Mouse (Mus musculus) frontal cortex, adult 2 months (tissue): Measurements from ENCODE around the gene Ptgds. TPM values are rescaled to one million over a fixed set of nuclear protein-coding genes. Genes with fewer than 3 reads are reported as not detected.

Experiments used
- DNase-seq, 2 experiments: peaks; one replicate each; pipeline ENCODE4 v3.0.0; 2022; ENCODE audit warnings: low spot score in 1 of 2; ENCODE audit errors: extremely low spot score in 1 of 2
- polyA plus RNA-seq: library from polyadenylated mRNA; depleted of rRNA; stranded (reverse); fragments of >200 nt; gene quantifications from 2 replicates; pipeline ENCODE4 v1.2.3, GENCODE M21; 2012

Ptgds gene
- polyA plus RNA-seq, 1 experiment, result 2,926 TPM

GRCm38 (mm10) chr2:25452951-25453350 is 16.9 kb downstream of the Ptgds start:
- no peak for DNase-seq

- no peak for DNase-seq
These were observed 18.8 kb downstream of the Ptgds start for GRCm38 (mm10) chr2:25450853-25451647.

GRCm38 (mm10) chr2:25442682-25443081 is 27.2 kb downstream of the Ptgds start:
- no peak for DNase-seq

- DNase-seq, result no peak
These were observed 28.8 kb downstream of the Ptgds start for GRCm38 (mm10) chr2:25441067-25441466.

GRCm38 (mm10) chr2:25436286-25436820 is 33.5 kb downstream of the Ptgds start:
- DNase-seq, result no peak

GRCm38 (mm10) chr2:25434292-25434691 is 35.6 kb downstream of the Ptgds start:
- DNase-seq, result no peak

- no peak for DNase-seq
These were observed 36.7 kb downstream of the Ptgds start for GRCm38 (mm10) chr2:25433101-25433500.

- DNase-seq, result no peak
These were observed 37.3 kb downstream of the Ptgds start for GRCm38 (mm10) chr2:25432326-25433098.

- no peak for DNase-seq
These were observed 38.5 kb downstream of the Ptgds start for GRCm38 (mm10) chr2:25431308-25431855.

GRCm38 (mm10) chr2:25430395-25431233 is 39.2 kb downstream of the Ptgds start:
- DNase-seq, result peak in 1 of 2 experiments; percentile 35

- DNase-seq, result peak in 1 of 2 experiments; percentile 40
These were observed 40.2 kb downstream of the Ptgds start for GRCm38 (mm10) chr2:25429435-25430180.

- peak; percentile 91 to 97 for DNase-seq
These were observed 41.2 kb downstream of the Ptgds start, which contains the start of gene Abca2 for GRCm38 (mm10) chr2:25428442-25429236. TSS of gene Abca2 (plus strand) at chr2:25428703.

- DNase-seq, result no peak
These were observed 42.6 kb downstream of the Ptgds start for GRCm38 (mm10) chr2:25427256-25427655.

GRCm38 (mm10) chr2:25426721-25427191 is 43.1 kb downstream of the Ptgds start:
- DNase-seq, result peak in 1 of 2 experiments; percentile 77

GRCm38 (mm10) chr2:25425481-25425880 is 44.4 kb downstream of the Ptgds start:
- DNase-seq, result no peak

GRCm38 (mm10) chr2:25423626-25424025 is 46.2 kb downstream of the Ptgds start:
- no peak for DNase-seq

GRCm38 (mm10) chr2:25422587-25423410 is 47.0 kb downstream of the Ptgds start, which contains the start of gene Fut7:
TSS of gene Fut7 (plus strand) at chr2:25423267.
- no peak for DNase-seq

- DNase-seq, result peak in 1 of 2 experiments; percentile 61
These were observed 48.0 kb downstream of the Ptgds start for GRCm38 (mm10) chr2:25421896-25422295.
